Mouse (Mus musculus): ENCODE data around the gene Klf11. TPM values are rescaled to one million over a fixed set of nuclear protein-coding genes. Genes with fewer than 3 reads are reported as not detected.

Gene Klf11
- polyA plus RNA-seq (2012; rRNA removed): 5.1 and 6.6 TPM in 2 replicates

GRCm38 (mm10) chr12:24651063-24651557 is at the start of gene Klf11:
Gene Klf11, plus strand, starts transcription at chr12:24651274.

GRCm38 (mm10) chr12:24681286-24682023 is 30.4 kb downstream of the Klf11 start, which contains the start of gene Cys1:
Gene Cys1, minus strand, starts transcription at chr12:24681813.

DNA sequence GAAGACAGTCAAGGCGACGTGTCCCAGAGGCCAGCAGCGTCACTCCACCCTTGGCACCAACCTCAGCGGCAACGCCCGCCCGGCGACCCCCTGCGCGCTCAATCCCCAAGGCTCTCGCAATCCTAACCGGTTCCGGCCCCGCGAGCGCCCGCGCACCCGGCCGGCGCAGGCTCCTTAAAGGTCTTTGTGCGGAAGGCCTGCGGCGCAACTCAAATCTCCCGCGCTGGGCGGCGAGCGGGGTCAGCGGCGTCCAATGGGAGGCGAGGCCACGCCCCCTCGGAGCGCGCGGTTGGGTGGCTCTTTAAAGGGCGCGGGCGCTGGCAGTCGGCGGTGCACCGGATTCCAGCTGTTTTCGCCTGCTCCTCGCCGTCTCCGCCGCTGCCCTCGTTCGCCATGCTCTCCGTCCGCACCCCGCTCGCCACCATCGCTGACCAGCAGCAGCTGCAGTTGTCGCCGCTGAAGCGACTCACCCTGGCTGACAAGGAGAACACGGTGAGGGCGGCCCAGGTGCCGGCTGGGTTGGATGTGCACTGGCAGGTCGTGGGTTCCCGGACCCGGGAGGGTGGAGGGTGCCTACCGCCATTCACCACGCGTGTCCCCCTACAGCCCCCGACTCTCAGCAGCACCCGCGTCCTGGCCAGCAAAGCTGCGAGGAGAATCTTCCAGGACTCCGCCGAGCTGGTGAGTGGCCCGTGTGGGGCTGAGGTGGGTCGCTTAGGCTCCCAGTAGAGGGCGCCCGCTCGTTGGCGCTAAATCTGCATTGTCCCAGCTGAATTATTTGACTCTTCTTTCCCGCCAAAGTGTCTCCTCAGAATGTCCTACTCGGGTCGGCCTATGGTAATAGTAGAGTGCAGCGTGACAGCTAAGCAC is 57.1 kb downstream of the Klf11 start, which contains the start of gene Rrm2:
Rrm2 (plus strand) TSS at position 288 of the 870 bp plus-strand sequence.

Other genes with a start within 250 kb of the Klf11 start
- 3.3 and 3.4 TPM in 2 replicates for gene Taf1b, start 152.9 kb upstream of the Klf11 start, polyA plus RNA-seq (2012; rRNA removed)
- gene Grhl1, start 79.0 kb upstream of the Klf11 start, polyA plus RNA-seq (2012; rRNA removed): 0.35 and 0.44 TPM in 2 replicates
- 9.8 and 10.4 TPM in 2 replicates for gene Cys1, start 30.5 kb downstream of the Klf11 start, polyA plus RNA-seq (2012; rRNA removed)
- 5.6 TPM in 2 replicates for gene Rrm2, start 57.0 kb downstream of the Klf11 start, polyA plus RNA-seq (2012; rRNA removed)
- 2.2 and 3.7 TPM in 2 replicates for gene Mboat2, start 179.6 kb downstream of the Klf11 start, polyA plus RNA-seq (2012; rRNA removed)

Measured in colon, adult 2 months (tissue).